In genomic region chr10:79908167-79909091, GRCm38 (mm10) we compare ENCODE assay signal across 7 mouse cellular contexts. TPM values are rescaled to one million over a fixed set of nuclear protein-coding genes. Genes with fewer than 3 reads are reported as not detected.
A peak's percentile ranks its signal among the peaks of the same experiment; 100 is the strongest.
DNase-seq lines count a peak whose midpoint lies in the region; ATAC-seq lines count a peak whose summit lies in the region.

Med16 (minus strand) TSS chr10:79908923.

- H3K9me3 ChIP-seq in embryonic facial prominence, embryonic 10.5 days: no peaks in the 10 kb centered on the region
- H3K9me3 ChIP-seq in limb, embryonic 10.5 days (replicated peaks): no peaks in the 10 kb centered on the region
- H3K9me3 ChIP-seq in midbrain, embryonic 13.5 days: no peaks in the 10 kb centered on the region

- peak; percentile 97 for DNase-seq in adrenal gland, postnatal 10 days
- peak; percentile 97 for DNase-seq in embryonic facial prominence, embryonic 10.5 days (ENCODE audit: low spot score)
- DNase-seq in kidney, adult 11 months: peak; percentile 98
- peak; percentile 96 for DNase-seq in limb, embryonic 10.5 days (ENCODE audit: low spot score)
- DNase-seq in spleen, adult 12 weeks (ENCODE audit: low spot score): peak; percentile 93

- peaks cover 5% of the 10 kb centered on the region for H3K27me3 ChIP-seq in embryonic facial prominence, embryonic 10.5 days (replicated peaks; ENCODE audit: low read depth, poor library complexity, severe bottlenecking)
- H3K27me3 ChIP-seq in limb, embryonic 10.5 days (ENCODE audit: low read depth, poor library complexity, severe bottlenecking): no peaks in the 10 kb centered on the region
- H3K27me3 ChIP-seq in midbrain, embryonic 13.5 days: no peaks in the 10 kb centered on the region

- H3K4me3 ChIP-seq in embryonic facial prominence, embryonic 10.5 days: peak within 1 kb of the TSS; percentile 78
- H3K4me3 ChIP-seq in limb, embryonic 10.5 days: peak within 1 kb of the TSS; percentile 88
- peak within 1 kb of the TSS; percentile 58 for H3K4me3 ChIP-seq in midbrain, embryonic 13.5 days (replicated peaks)

- peaks cover 71% of the 10 kb centered on the region for H3K36me3 ChIP-seq in embryonic facial prominence, embryonic 10.5 days (replicated peaks)
- peaks cover 69% of the 10 kb centered on the region for H3K36me3 ChIP-seq in limb, embryonic 10.5 days
- peaks cover 56% of the 10 kb centered on the region for H3K36me3 ChIP-seq in midbrain, embryonic 13.5 days

- H3K4me1 ChIP-seq in embryonic facial prominence, embryonic 10.5 days: peaks cover 27% of the 10 kb centered on the region
- peaks cover 22% of the 10 kb centered on the region for H3K4me1 ChIP-seq in limb, embryonic 10.5 days
- H3K4me1 ChIP-seq in midbrain, embryonic 13.5 days (replicated peaks): peaks cover 18% of the 10 kb centered on the region

- peak within 1 kb of the TSS; percentile 100 for H3K27ac ChIP-seq in embryonic facial prominence, embryonic 10.5 days (replicated peaks)
- peak within 1 kb of the TSS; percentile 100 for H3K27ac ChIP-seq in limb, embryonic 10.5 days
- peak within 1 kb of the TSS; percentile 97 for H3K27ac ChIP-seq in midbrain, embryonic 13.5 days

- H3K4me2 ChIP-seq in midbrain, embryonic 13.5 days (replicated peaks): peak within 1 kb of the TSS; percentile 47

- WGBS in embryonic facial prominence, embryonic 10.5 days: 2% methylated on average over 52 of the region's 52 CpGs
- WGBS in limb, embryonic 10.5 days: 2% methylated on average over 52 of the region's 52 CpGs
- WGBS in midbrain, embryonic 13.5 days: 1% methylated on average over 52 of the region's 52 CpGs

- peak; percentile 95 for ATAC-seq in granulocyte monocyte progenitor cell, adult 5-6 weeks (replicated peaks; ENCODE audit: poor library complexity, severe bottlenecking)
- ATAC-seq in midbrain, embryonic 13.5 days: peak; percentile 90

- peak within 1 kb of the TSS; percentile 82 for H3K9ac ChIP-seq in midbrain, embryonic 13.5 days (replicated peaks)

RNA-seq across cellular contexts. Expression of gene Med16, which starts in this region (rescaled TPM):
- total RNA-seq in adrenal gland, postnatal 10 days (2021): 10 to 100 TPM; 48.1 to 50.8 TPM
- 63.6 and 68.1 TPM in 2 replicates for polyA plus RNA-seq in embryonic facial prominence, embryonic 10.5 days (2016; fragmentation: Nextera tagmentation; extraction: Ambion mirVana)
- 14.1 and 20.3 TPM in 2 replicates for total RNA-seq in granulocyte monocyte progenitor cell, adult 5-6 weeks (2014; fragmentation: Nextera tagmentation)
- 17.0 and 18.7 TPM in 2 replicates for total RNA-seq in granulocyte monocyte progenitor cell, adult 5-6 weeks (2017)
- polyA plus RNA-seq in limb, embryonic 10.5 days (2016; fragmentation: Nextera tagmentation; extraction: Ambion mirVana): 63.6 and 67.1 TPM in 2 replicates
- polyA plus RNA-seq in midbrain, embryonic 13.5 days (2015; fragmentation: Nextera tagmentation; extraction: Ambion mirVana): 62.9 and 69.1 TPM in 2 replicates

Comparison
In these comparisons a context has a peak if more than half of its experiments do, and no peak if none do; other contexts are left out.
1. Peak in every context shown above with its lines: DNase-seq, ATAC-seq, H3K4me3 ChIP-seq and H3K27ac ChIP-seq.